Mouse (Mus musculus): ENCODE measurements around the gene Plcb1.
A peak's percentile ranks its signal among the peaks of the same experiment; 100 is the strongest.

Gene Plcb1

GRCm38 (mm10) chr2:134785970-134786855 lies at the start of gene Plcb1:
Gene Plcb1, plus strand, starts transcription at chr2:134786067.
- peak; percentile 79 for DNase-seq

- DNase-seq: no peak
These were observed 30.3 kb upstream of the Plcb1 start for GRCm38 (mm10) chr2:134755537-134755936.

- no peak for DNase-seq
These were observed 29.8 kb upstream of the Plcb1 start for GRCm38 (mm10) chr2:134756086-134756485.

GRCm38 (mm10) chr2:134761029-134761428 lies 24.8 kb upstream of the Plcb1 start:
- no peak for DNase-seq

GRCm38 (mm10) chr2:134763406-134763990 lies 22.4 kb upstream of the Plcb1 start:
- DNase-seq: no peak

GRCm38 (mm10) chr2:134764506-134764905 lies 21.4 kb upstream of the Plcb1 start:
- DNase-seq: no peak

- DNase-seq: no peak
These were observed 6.0 kb upstream of the Plcb1 start for GRCm38 (mm10) chr2:134779826-134780225.

GRCm38 (mm10) chr2:134780316-134780715 lies 5.6 kb upstream of the Plcb1 start:
- no peak for DNase-seq

GRCm38 (mm10) chr2:134786856-134787250 lies 986 bp downstream of the Plcb1 start:
- no peak for DNase-seq

GRCm38 (mm10) chr2:134787336-134788095 lies 1.6 kb downstream of the Plcb1 start:
- DNase-seq: no peak

GRCm38 (mm10) chr2:134792926-134793325 lies 7.1 kb downstream of the Plcb1 start:
- DNase-seq: no peak

GRCm38 (mm10) chr2:134800226-134800625 lies 14.4 kb downstream of the Plcb1 start:
- no peak for DNase-seq

- DNase-seq: no peak
These were observed 30.5 kb downstream of the Plcb1 start for GRCm38 (mm10) chr2:134816383-134816782.

GRCm38 (mm10) chr2:134817058-134817840 lies 31.4 kb downstream of the Plcb1 start:
- DNase-seq: no peak

- DNase-seq: no peak
These were observed 35.3 kb downstream of the Plcb1 start for GRCm38 (mm10) chr2:134821176-134821575.

GRCm38 (mm10) chr2:134825645-134826044 lies 39.8 kb downstream of the Plcb1 start:
- no peak for DNase-seq

GRCm38 (mm10) chr2:134826111-134827005 lies 40.5 kb downstream of the Plcb1 start:
- no peak for DNase-seq

- DNase-seq: no peak
These were observed 42.1 kb downstream of the Plcb1 start for GRCm38 (mm10) chr2:134827778-134828487.

- no peak for DNase-seq
These were observed 46.0 kb downstream of the Plcb1 start for GRCm38 (mm10) chr2:134831861-134832260.

- DNase-seq: no peak
These were observed 50.2 kb downstream of the Plcb1 start for GRCm38 (mm10) chr2:134836097-134836496.

GRCm38 (mm10) chr2:134838185-134838584 lies 52.3 kb downstream of the Plcb1 start:
- DNase-seq: no peak

Measured in liver (tissue).